Comparison of ENCODE assay signal across 17 mouse cellular contexts in genomic region chr8:117360172-117360930, GRCm38 (mm10).
DNase-seq lines count a peak whose midpoint lies in the region; ATAC-seq lines count a peak whose summit lies in the region.
"Had no signal": no experiment of that assay in that cellular context is flagged by ENCODE, and none has a peak within 500 bp of the region (broad histone marks: within the 10 kb centered on the region; RNA-seq: fewer than 3 reads in every experiment).

No protein-coding gene starts in this region.

- H3K27ac ChIP-seq in kidney, embryonic 16.5 days (ENCODE audit: low read length), result peak overlapping the region; percentile 67; the same call in 1 of the 2 replicates
- H3K27ac ChIP-seq in kidney, embryonic 14.5 days (ENCODE audit: low read depth, low read length), result no peak overlapping the region
- no peak overlapping the region; the same call in 1 of the 2 replicates for H3K27ac ChIP-seq in liver, embryonic 11.5 days (ENCODE audit: low read depth, low read length)
- H3K27ac ChIP-seq: hindbrain, postnatal 0 days; limb, embryonic 13.5 days; macrophage had no signal

- H3K9ac ChIP-seq in kidney, embryonic 16.5 days (replicated peaks; ENCODE audit: low read length), result no peak overlapping the region
- H3K9ac ChIP-seq in kidney, embryonic 14.5 days (ENCODE audit: low read depth, low read length), result no peak overlapping the region
- H3K9ac ChIP-seq in liver, embryonic 11.5 days (ENCODE audit: low read depth, low read length), result peak overlapping the region; percentile 10; the same call in 1 of the 2 replicates
- H3K9ac ChIP-seq: limb, embryonic 13.5 days had no signal

- no peaks in the 10 kb centered on the region for H3K27me3 ChIP-seq in kidney, embryonic 16.5 days (ENCODE audit: insufficient read depth, low read length)
- H3K27me3 ChIP-seq in kidney, embryonic 14.5 days (ENCODE audit: control insufficient read depth, insufficient read depth, low read length), result no peaks in the 10 kb centered on the region
- H3K27me3 ChIP-seq in liver, embryonic 11.5 days (replicated peaks; ENCODE audit: control insufficient read depth, insufficient read depth, low read length), result no peaks in the 10 kb centered on the region
- H3K27me3 ChIP-seq: limb, embryonic 13.5 days had no signal

- 83% methylated on average over 3 of the region's 3 CpGs for WGBS in kidney, embryonic 16.5 days
- WGBS in kidney, embryonic 14.5 days, result 92% methylated on average over 3 of the region's 3 CpGs
- 70% methylated on average over 3 of the region's 3 CpGs for WGBS in liver, embryonic 11.5 days

- H3K4me2 ChIP-seq in kidney, embryonic 16.5 days (replicated peaks; ENCODE audit: low read depth, low read length), result no peak overlapping the region
- no peak overlapping the region for H3K4me2 ChIP-seq in kidney, embryonic 14.5 days (replicated peaks; ENCODE audit: low read depth, low read length)
- H3K4me2 ChIP-seq in liver, embryonic 11.5 days, result peak overlapping the region; percentile 33
- H3K4me2 ChIP-seq: limb, embryonic 13.5 days had no signal

- H3K9me3 ChIP-seq in kidney, embryonic 16.5 days (ENCODE audit: low read length), result no peaks in the 10 kb centered on the region
- no peaks in the 10 kb centered on the region for H3K9me3 ChIP-seq in kidney, embryonic 14.5 days (ENCODE audit: control insufficient read depth, low read length)
- no peaks in the 10 kb centered on the region for H3K9me3 ChIP-seq in liver, embryonic 11.5 days (ENCODE audit: control insufficient read depth, low read length)

- no peak for ATAC-seq in kidney, embryonic 16.5 days (ENCODE audit: low FRiP score, low TSS enrichment)
- ATAC-seq in kidney, embryonic 14.5 days (ENCODE audit: low FRiP score, low TSS enrichment), result no peak
- ATAC-seq in erythroblast, adult 5-6 weeks (replicated peaks; ENCODE audit: low FRiP score, poor library complexity, severe bottlenecking), result peak; percentile 56
- ATAC-seq in liver, embryonic 11.5 days (replicated peaks; ENCODE audit: low FRiP score), result peak; percentile 81
- ATAC-seq in megakaryocyte progenitor cell, adult 5-6 weeks (replicated peaks; ENCODE audit: poor library complexity), result peak; percentile 51
- ATAC-seq: forebrain, embryonic 16.5 days; hindbrain, postnatal 0 days had no signal

- no peaks in the 10 kb centered on the region for H3K36me3 ChIP-seq in kidney, embryonic 16.5 days (ENCODE audit: insufficient read depth, low read length)
- no peaks in the 10 kb centered on the region for H3K36me3 ChIP-seq in kidney, embryonic 14.5 days (ENCODE audit: control insufficient read depth, insufficient read depth, low read length)
- H3K36me3 ChIP-seq in liver, embryonic 11.5 days (ENCODE audit: control insufficient read depth, insufficient read depth, low read length), result no peaks in the 10 kb centered on the region
- H3K36me3 ChIP-seq: limb, embryonic 13.5 days had no signal

- no peak overlapping the region for H3K4me3 ChIP-seq in kidney, embryonic 16.5 days (ENCODE audit: low read length)
- no peak overlapping the region for H3K4me3 ChIP-seq in kidney, embryonic 14.5 days (ENCODE audit: low read length)
- no peak overlapping the region for H3K4me3 ChIP-seq in liver, embryonic 11.5 days (ENCODE audit: low read depth, low read length)
- H3K4me3 ChIP-seq: limb, embryonic 13.5 days; myocyte had no signal

- peaks cover 76% of the 10 kb centered on the region for H3K4me1 ChIP-seq in kidney, embryonic 16.5 days (ENCODE audit: insufficient read depth, low read length)
- peaks cover 48% of the 10 kb centered on the region for H3K4me1 ChIP-seq in kidney, embryonic 14.5 days (ENCODE audit: control insufficient read depth, insufficient read depth, low read length)
- peaks cover 47% of the 10 kb centered on the region for H3K4me1 ChIP-seq in liver, embryonic 11.5 days (replicated peaks; ENCODE audit: control insufficient read depth, insufficient read depth, low read length)

- DNase-seq in liver, embryonic 11.5 days (ENCODE audit: low spot score), result no peak
- DNase-seq in layer of hippocampus, adult 18-20 months (ENCODE audit: low spot score in 2 of 2), result no peak
- no peak for DNase-seq in right cerebral cortex, postnatal 10 days (ENCODE audit: low spot score in 2 of 2)
- DNase-seq: cerebellum, adult 9-10 months; gastrocnemius, postnatal 36 days; midbrain, embryonic 14.5 days; right cerebral cortex, postnatal 4 days; thymus, postnatal 25 days had no signal

Comparison
In these comparisons a context has a peak if more than half of its experiments do, and no peak if none do; other contexts are left out.
1. ATAC-seq: peak in erythroblast, adult 5-6 weeks (single experiment), liver, embryonic 11.5 days (single experiment) and megakaryocyte progenitor cell, adult 5-6 weeks (single experiment); none in kidney, embryonic 16.5 days (single experiment) and kidney, embryonic 14.5 days (single experiment).